Mouse (Mus musculus): ENCODE data around the gene Mark4. TPM values are rescaled to one million over a fixed set of nuclear protein-coding genes. Genes with fewer than 3 reads are reported as not detected.
A peak's percentile ranks its signal among the peaks of the same experiment; 100 is the strongest.

The Mark4 gene
- total and polyA plus RNA-seq, 2 experiments from 2014 or later, result 21.0 to 47.1 TPM

DNA sequence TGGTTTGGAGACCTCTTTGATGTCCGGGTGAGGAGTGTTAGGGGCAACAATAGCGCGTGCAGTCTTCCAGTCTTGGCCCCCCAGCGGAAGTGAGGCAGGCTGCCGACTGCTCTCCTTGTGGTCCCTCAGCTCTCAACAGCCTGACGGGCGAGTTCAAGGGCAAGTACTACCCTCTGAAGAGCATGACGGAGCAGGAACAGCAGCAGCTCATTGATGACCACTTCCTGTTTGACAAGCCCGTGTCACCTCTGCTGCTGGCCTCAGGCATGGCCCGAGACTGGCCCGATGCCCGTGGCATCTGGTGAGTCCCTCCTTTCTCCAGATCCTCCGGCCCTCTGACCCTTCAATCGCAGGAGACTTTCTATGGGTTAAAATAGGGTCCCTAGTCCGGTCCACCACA, 42.0 kb downstream of the Mark4 start:
- DNase-seq (no peak), ATAC-seq (no peak)
- H3K27me3 ChIP-seq (ENCODE audit: insufficient read depth, low read length), result peaks cover 22% of the 10 kb centered on the region
- H3K4me2 ChIP-seq (ENCODE audit: low read depth), result no peak overlapping the region
- no peak overlapping the region for H3K4me3 ChIP-seq (ENCODE audit: low read depth, low read length)
- no peak overlapping the region for H3K9ac ChIP-seq
- no peak overlapping the region for H3K27ac ChIP-seq (ENCODE audit: low read depth, low read length)
- H3K9me3 ChIP-seq (ENCODE audit: low read length), result peaks cover 6% of the 10 kb centered on the region; the same call in 1 of the 2 replicates
- H3K36me3 ChIP-seq (ENCODE audit: insufficient read depth), result no peaks in the 10 kb centered on the region
- 80% methylated on average over 15 of the region's 15 CpGs for WGBS
- H3K4me1 ChIP-seq (ENCODE audit: insufficient read depth), result no peaks in the 10 kb centered on the region
- no peak for TF ChIP-seq CTCF (IDR thresholded peaks at IDR 0.05; ENCODE audit: low read depth)

DNA sequence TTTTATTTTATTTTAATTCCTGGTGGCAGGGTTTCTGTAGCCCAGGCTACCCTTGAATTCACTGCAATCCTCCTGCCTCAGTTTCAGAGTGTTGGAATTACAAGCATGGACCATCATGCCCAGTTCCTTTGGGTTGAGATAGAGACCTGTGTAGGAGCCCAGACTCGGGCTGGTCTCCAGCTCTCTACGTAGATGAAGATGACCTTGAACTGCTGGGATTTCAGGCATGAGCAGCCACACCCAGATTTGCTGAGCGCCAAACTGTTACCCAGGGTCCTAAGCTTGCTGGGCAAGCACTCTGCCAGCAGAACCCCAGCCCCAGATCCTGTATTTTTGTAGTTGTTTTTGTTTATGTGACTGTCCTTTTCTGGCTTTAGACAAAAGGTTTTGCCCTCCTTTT, 45.1 kb downstream of the Mark4 start:
- Histone ChIP-seq H3K9ac (no peak overlapping the region), H3K4me1 (ENCODE audit: insufficient read depth) (no peaks in the 10 kb centered on the region), H3K9me3 (ENCODE audit: low read length) (peaks cover 6% of the 10 kb centered on the region; the same call in 1 of the 2 replicates), H3K4me2 (ENCODE audit: low read depth) (no peak overlapping the region), H3K36me3 (ENCODE audit: insufficient read depth) (no peaks in the 10 kb centered on the region), H3K4me3 (ENCODE audit: low read depth, low read length) (no peak overlapping the region), H3K27me3 (ENCODE audit: insufficient read depth, low read length) (no peaks in the 10 kb centered on the region), H3K27ac (ENCODE audit: low read depth, low read length) (no peak overlapping the region)
- TF ChIP-seq CTCF (IDR thresholded peaks at IDR 0.05; ENCODE audit: low read depth), result no peak
- ATAC-seq, result no peak
- no peak for DNase-seq
- 92% methylated on average over 3 of the region's 3 CpGs for WGBS

- no peak overlapping the region for H3K4me2 ChIP-seq (ENCODE audit: low read depth)
- no peak for TF ChIP-seq CTCF (IDR thresholded peaks at IDR 0.05; ENCODE audit: low read depth)
- WGBS, result 77% methylated on average over 5 of the region's 5 CpGs
- H3K9me3 ChIP-seq (ENCODE audit: low read length), result peaks cover 6% of the 10 kb centered on the region; the same call in 1 of the 2 replicates
- no peak overlapping the region for H3K27ac ChIP-seq (ENCODE audit: low read depth, low read length)
- H3K4me3 ChIP-seq (ENCODE audit: low read depth, low read length), result no peak overlapping the region
- H3K36me3 ChIP-seq (ENCODE audit: insufficient read depth), result no peaks in the 10 kb centered on the region
- no peaks in the 10 kb centered on the region for H3K27me3 ChIP-seq (ENCODE audit: insufficient read depth, low read length)
- DNase-seq, result no peak
- no peak overlapping the region for H3K9ac ChIP-seq
- H3K4me1 ChIP-seq (ENCODE audit: insufficient read depth), result no peaks in the 10 kb centered on the region
- no peak for ATAC-seq
These were observed 46.8 kb downstream of the Mark4 start for GRCm38 (mm10) chr7:19411783-19412182.

- TF ChIP-seq CTCF (IDR thresholded peaks at IDR 0.05; ENCODE audit: low read depth), result no peak
- no peak for DNase-seq
- Histone ChIP-seq H3K9me3 (ENCODE audit: low read length) (peaks cover 6% of the 10 kb centered on the region; the same call in 1 of the 2 replicates), H3K9ac (no peak overlapping the region), H3K27me3 (ENCODE audit: insufficient read depth, low read length) (peaks cover 3% of the 10 kb centered on the region; the same call in 1 of the 2 replicates), H3K36me3 (ENCODE audit: insufficient read depth) (no peaks in the 10 kb centered on the region), H3K4me2 (ENCODE audit: low read depth) (no peak overlapping the region), H3K27ac (ENCODE audit: low read depth, low read length) (no peak overlapping the region), H3K4me1 (ENCODE audit: insufficient read depth) (no peaks in the 10 kb centered on the region), H3K4me3 (ENCODE audit: low read depth, low read length) (no peak overlapping the region)
- ATAC-seq, result no peak
- WGBS, result 73% methylated on average over 11 of the region's 11 CpGs
These were observed 47.8 kb downstream of the Mark4 start for GRCm38 (mm10) chr7:19410766-19411344.

DNA sequence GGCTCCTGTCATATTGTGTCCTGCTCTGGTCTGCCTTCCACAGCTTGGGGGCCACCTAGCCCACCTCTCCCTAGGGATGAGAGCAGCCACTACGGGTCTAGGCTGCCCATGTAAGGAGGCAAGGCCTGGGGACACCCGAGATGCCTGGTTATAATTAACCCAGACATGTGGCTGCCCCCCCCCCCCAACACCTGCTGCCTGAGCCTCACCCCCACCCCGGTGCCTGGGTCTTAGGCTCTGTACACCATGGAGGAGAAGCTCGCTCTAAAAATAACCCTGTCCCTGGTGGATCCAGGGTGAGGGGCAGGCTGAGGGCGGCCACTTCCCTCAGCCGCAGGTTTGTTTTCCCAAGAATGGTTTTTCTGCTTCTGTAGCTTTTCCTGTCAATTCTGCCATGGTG, 48.9 kb downstream of the Mark4 start:
- Histone ChIP-seq H3K9ac (no peak overlapping the region), H3K27me3 (ENCODE audit: insufficient read depth, low read length) (peaks cover 8% of the 10 kb centered on the region; the same call in 1 of the 2 replicates), H3K4me1 (ENCODE audit: insufficient read depth) (no peaks in the 10 kb centered on the region), H3K4me2 (ENCODE audit: low read depth) (no peak overlapping the region), H3K36me3 (ENCODE audit: insufficient read depth) (no peaks in the 10 kb centered on the region), H3K4me3 (ENCODE audit: low read depth, low read length) (no peak overlapping the region), H3K9me3 (ENCODE audit: low read length) (peaks cover 6% of the 10 kb centered on the region; the same call in 1 of the 2 replicates), H3K27ac (ENCODE audit: low read depth, low read length) (no peak overlapping the region)
- TF ChIP-seq CTCF (IDR thresholded peaks at IDR 0.05; ENCODE audit: low read depth), result no peak
- DNase-seq (no peak), ATAC-seq (no peak)
- 67% methylated on average over 6 of the region's 6 CpGs for WGBS

- peak; percentile 80 for ATAC-seq
- Histone ChIP-seq H3K4me1 (ENCODE audit: insufficient read depth) (no peaks in the 10 kb centered on the region), H3K27ac (ENCODE audit: low read depth, low read length) (no peak overlapping the region), H3K36me3 (ENCODE audit: insufficient read depth) (no peaks in the 10 kb centered on the region), H3K27me3 (ENCODE audit: insufficient read depth, low read length) (peaks cover 33% of the 10 kb centered on the region), H3K4me2 (ENCODE audit: low read depth) (peak overlapping the region; percentile 32), H3K4me3 (ENCODE audit: low read depth, low read length) (no peak overlapping the region), H3K9ac (no peak overlapping the region), H3K9me3 (ENCODE audit: low read length) (no peaks in the 10 kb centered on the region)
- peak; percentile 95 for TF ChIP-seq CTCF (IDR thresholded peaks at IDR 0.05; ENCODE audit: low read depth)
- WGBS, result 3% methylated on average over 19 of the region's 19 CpGs
- DNase-seq, result peak; percentile 90
These were observed 53.2 kb downstream of the Mark4 start for GRCm38 (mm10) chr7:19405417-19405816.

GRCm38 (mm10) chr7:19404476-19404875, 54.1 kb downstream of the Mark4 start, which contains the start of gene Ckm:
Gene Ckm, plus strand, starts transcription at chr7:19404776.
- H3K9me3 ChIP-seq (ENCODE audit: low read length), result no peaks in the 10 kb centered on the region
- 46% methylated on average over 7 of the region's 7 CpGs for WGBS

More at GRCm38 (mm10) chr7:19404476-19404875, 54.1 kb downstream of the Mark4 start, which contains the start of gene Ckm:
- no peaks in the 10 kb centered on the region for H3K36me3 ChIP-seq (ENCODE audit: insufficient read depth)
- peak within 1 kb of the TSS; percentile 46 for H3K4me3 ChIP-seq (ENCODE audit: low read depth, low read length)
- TF ChIP-seq CTCF (IDR thresholded peaks at IDR 0.05; ENCODE audit: low read depth), result no peak
- H3K4me1 ChIP-seq (ENCODE audit: insufficient read depth), result no peaks in the 10 kb centered on the region
- no peak within 1 kb of the TSS for H3K27ac ChIP-seq (ENCODE audit: low read depth, low read length)
- H3K9ac ChIP-seq, result peak within 1 kb of the TSS; percentile 44
- ATAC-seq (no peak), DNase-seq (no peak)
- H3K4me2 ChIP-seq (ENCODE audit: low read depth), result peak within 1 kb of the TSS; percentile 89
- peaks cover 33% of the 10 kb centered on the region for H3K27me3 ChIP-seq (ENCODE audit: insufficient read depth, low read length)

Data from forebrain, postnatal 0 days (tissue).